10 mouse cellular contexts compared by ENCODE assay signal in genomic region chr19:47334713-47335112, GRCm38 (mm10).
A peak's percentile ranks its signal among the peaks of the same experiment; 100 is the strongest.
DNase-seq lines count a peak whose midpoint lies in the region; ATAC-seq and TF ChIP-seq lines count a peak whose summit lies in the region.
"Had no signal": no experiment of that assay in that cellular context is flagged by ENCODE, and none has a peak within 500 bp of the region (broad histone marks: within the 10 kb centered on the region; RNA-seq: fewer than 3 reads in every experiment).

No protein-coding gene starts in this region.

- H3K4me1 ChIP-seq in heart, embryonic 13.5 days, result peaks cover 73% of the 10 kb centered on the region
- H3K4me1 ChIP-seq in ES-E14 (ENCODE audit: control insufficient read depth in 2 of 2, insufficient read depth in 2 of 2, low read length in 2 of 2, poor library complexity in 1 of 2), result peaks cover 12 to 43% of the 10 kb centered on the region in 2 experiments; a peak in 3 of 4 replicates
- peaks cover 35% of the 10 kb centered on the region for H3K4me1 ChIP-seq in forebrain, embryonic 12.5 days
- H3K4me1 ChIP-seq in limb, embryonic 15.5 days, result peaks cover 73% of the 10 kb centered on the region

- no peak overlapping the region for H3K4me3 ChIP-seq in heart, embryonic 13.5 days
- H3K4me3 ChIP-seq in ES-E14 (ENCODE audit: insufficient read depth in 1 of 2, low read depth in 1 of 2, low read length in 2 of 2, poor library complexity in 1 of 2, severe bottlenecking in 1 of 2), result no peak overlapping the region
- H3K4me3 ChIP-seq in forebrain, embryonic 12.5 days (replicated peaks), result no peak overlapping the region
- no peak overlapping the region for H3K4me3 ChIP-seq in limb, embryonic 15.5 days

- no peaks in the 10 kb centered on the region for H3K36me3 ChIP-seq in heart, embryonic 13.5 days
- no peaks in the 10 kb centered on the region for H3K36me3 ChIP-seq in ES-E14 (ENCODE audit: control insufficient read depth, insufficient read depth, low read length, poor library complexity, severe bottlenecking)
- no peaks in the 10 kb centered on the region for H3K36me3 ChIP-seq in forebrain, embryonic 12.5 days (replicated peaks)
- H3K36me3 ChIP-seq in limb, embryonic 15.5 days, result no peaks in the 10 kb centered on the region; the same call in 1 of the 2 replicates

- no peak overlapping the region for H3K4me2 ChIP-seq in heart, embryonic 13.5 days
- no peak overlapping the region for H3K4me2 ChIP-seq in forebrain, embryonic 12.5 days
- no peak overlapping the region for H3K4me2 ChIP-seq in limb, embryonic 15.5 days

- H3K27ac ChIP-seq in heart, embryonic 13.5 days (replicated peaks), result no peak overlapping the region
- H3K27ac ChIP-seq in ES-E14 (ENCODE audit: insufficient read depth, low read depth, low read length, poor library complexity, severe bottlenecking), result no peak overlapping the region; the same call in 1 of the 2 replicates
- 0 out of 2 replicates have a peak overlapping the region, but pooled peaks have one; percentile 10 for H3K27ac ChIP-seq in forebrain, embryonic 12.5 days
- no peak overlapping the region for H3K27ac ChIP-seq in limb, embryonic 15.5 days

- in situ Hi-C loops in ES-E14 (cut with MboI; ENCODE audit: low sequenced_read_pairs in 2 of 2, unreplicated experiment in 2 of 2), result loop anchor here in 1 of 2 experiments (5.0 kb wide), 1 partner anchor 67 kb away; no protein-coding TSS in a partner anchor

- DNase-seq in heart, postnatal 14 days, result no peak
- DNase-seq in ES-E14 (ENCODE audit: low read depth, low spot score), result no peak
- DNase-seq in spleen, postnatal 10 days (ENCODE audit: low spot score in 2 of 2), result no peak
- DNase-seq in thymus, postnatal 10 days (ENCODE audit: low spot score in 2 of 2), result no peak
- DNase-seq in gastrocnemius, postnatal 14 days, result no peak
- DNase-seq: kidney, adult 8-10 months; thymus, adult 18-20 months had no signal

- H3K27me3 ChIP-seq in heart, embryonic 13.5 days (replicated peaks), result no peaks in the 10 kb centered on the region
- peaks cover 9% of the 10 kb centered on the region for H3K27me3 ChIP-seq in forebrain, embryonic 12.5 days
- H3K27me3 ChIP-seq in limb, embryonic 15.5 days, result no peaks in the 10 kb centered on the region

- intact Hi-C loops in heart, postnatal 14 days (cut with DNase I), result no loop called here
- intact Hi-C loops in gastrocnemius, postnatal 14 days (cut with DNase I; ENCODE audit: low total_unique reads), result loop anchor here (5.0 kb wide), 1 partner anchor 157 kb away; the partner anchor contains the start of gene Neurl1a

- H3K9me3 ChIP-seq in heart, embryonic 13.5 days, result no peaks in the 10 kb centered on the region
- H3K9me3 ChIP-seq in ES-E14 (ENCODE audit: control insufficient read depth, insufficient read depth, low read depth, low read length), result no peaks in the 10 kb centered on the region
- no peaks in the 10 kb centered on the region for H3K9me3 ChIP-seq in forebrain, embryonic 12.5 days
- H3K9me3 ChIP-seq in limb, embryonic 15.5 days, result no peaks in the 10 kb centered on the region

- ATAC-seq in heart, embryonic 13.5 days (ENCODE audit: extremely low read depth, insufficient number of reproducible peaks, low FRiP score, low TSS enrichment), result no peak
- no peak for ATAC-seq in forebrain, embryonic 12.5 days (ENCODE audit: low FRiP score)
- ATAC-seq in limb, embryonic 15.5 days (ENCODE audit: insufficient number of reproducible peaks, low FRiP score, low TSS enrichment, low read depth), result no peak

- peak overlapping the region; percentile 62; the same call in 1 of the 2 replicates for H3K9ac ChIP-seq in heart, embryonic 13.5 days
- peak overlapping the region; percentile 3; the same call in 1 of the 2 replicates for H3K9ac ChIP-seq in ES-E14 (ENCODE audit: insufficient read depth, low read depth, low read length, poor library complexity, severe bottlenecking)
- no peak overlapping the region for H3K9ac ChIP-seq in forebrain, embryonic 12.5 days
- 0 out of 2 replicates have a peak overlapping the region, but pooled peaks have one; percentile 17 for H3K9ac ChIP-seq in limb, embryonic 15.5 days

- 56% methylated on average over 17 of the region's 17 CpGs for WGBS in heart, embryonic 13.5 days
- 55% methylated on average over 17 of the region's 17 CpGs for WGBS in forebrain, embryonic 12.5 days
- WGBS in limb, embryonic 15.5 days, result 61% methylated on average over 17 of the region's 17 CpGs

TF ChIP-seq in ES-E14, 5 proteins besides CTCF, POLR2A, EP300 and RAD21:
- TF ChIP-seq HCFC1 (IDR thresholded peaks at IDR 0.05; ENCODE audit: borderline replicate concordance, insufficient read depth, low read length) (no peak), ZC3H11A (IDR thresholded peaks at IDR 0.05; ENCODE audit: borderline replicate concordance, low read depth, low read length) (no peak), MAFK (IDR thresholded peaks at IDR 0.05; ENCODE audit: insufficient read depth, low read depth, low read length) (no peak), CHD2 (IDR thresholded peaks at IDR 0.05; ENCODE audit: low read depth, low read length) (no peak), ZNF384 (IDR thresholded peaks at IDR 0.05; ENCODE audit: low read depth, low read length) (no peak)
